Mouse (Mus musculus) bone marrow, adult 2 months (tissue): ENCODE measurements around the gene Scimp.

Experiments used
- CTCF ChIP-seq: fragments of 200-500 bp; IDR thresholded peaks from 2 replicates; pipeline ENCODE4 v1.5.1; 2011; ENCODE audit warnings: low read length, control low read depth; ENCODE audit not compliant: control insufficient read depth, insufficient read depth
- POLR2A ChIP-seq: fragments of 200-500 bp; IDR thresholded peaks from 2 replicates; pipeline ENCODE4 v1.6.1; 2011; ENCODE audit warnings: low read depth, mild to moderate bottlenecking, control low read depth, low read length, borderline replicate concordance; ENCODE audit not compliant: control insufficient read depth

DNA sequence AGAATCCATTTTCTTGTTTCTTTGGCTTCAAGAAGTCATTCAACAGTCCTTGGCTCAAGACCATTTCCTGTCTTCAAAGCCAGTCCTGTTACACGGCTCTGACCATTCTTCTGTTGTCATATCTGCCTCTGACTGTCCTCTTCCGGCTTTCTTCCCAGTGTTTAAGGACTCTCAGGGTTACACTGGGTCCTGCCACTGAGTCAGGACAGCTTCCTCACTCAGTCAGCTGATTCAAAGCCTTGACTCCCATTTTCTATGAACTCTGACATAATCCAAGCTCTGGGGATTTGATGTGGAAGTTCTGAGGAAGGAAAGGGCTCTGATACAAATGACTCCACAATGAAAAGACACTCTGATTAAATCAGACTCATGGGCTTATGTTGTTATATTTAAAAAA is 9.5 kb downstream of the Scimp start:
- TF ChIP-seq POLR2A (no peak), CTCF (no peak)
